Mouse (Mus musculus) midbrain, embryonic 12.5 days (tissue): ENCODE results near the gene Gm4450. TPM values are rescaled to one million over a fixed set of nuclear protein-coding genes. Genes with fewer than 3 reads are reported as not detected.

Experiments used
- ATAC-seq: fragments of 200-750 bp; cut with Nextera tagmentation; 2 replicates; pipeline ENCODE4 v1.8.0; 2017; ENCODE audit warnings: low read depth, moderate TSS enrichment, moderate library complexity; ENCODE audit not compliant: low FRiP score
- H3K27ac ChIP-seq: fragments of 300-500 bp; sonication (generic); replicated peaks from 2 replicates; pipeline ENCODE4 v1.5.1; 2016; ENCODE audit warnings: mild to moderate bottlenecking
- H3K27me3 ChIP-seq: fragments of 300-500 bp; sonication (generic); 2 replicates; pipeline ENCODE4 v1.6.1; 2016; ENCODE audit warnings: mild to moderate bottlenecking
- H3K36me3 ChIP-seq: fragments of 300-500 bp; sonication (generic); 2 replicates; pipeline ENCODE4 v1.6.1; 2016
- H3K4me1 ChIP-seq: fragments of 300-500 bp; sonication (generic); 2 replicates; pipeline ENCODE4 v1.6.1; 2016
- H3K4me2 ChIP-seq: fragments of 300-500 bp; sonication (generic); replicated peaks from 2 replicates; pipeline ENCODE4 v1.6.1; 2016; ENCODE audit warnings: mild to moderate bottlenecking, moderate library complexity
- H3K4me3 ChIP-seq: fragments of 300-500 bp; sonication (generic); 2 replicates; pipeline ENCODE4 v1.5.1; 2016; ENCODE audit warnings: mild to moderate bottlenecking
- H3K9ac ChIP-seq: fragments of 300-500 bp; sonication (generic); replicated peaks from 2 replicates; pipeline ENCODE4 v1.6.1; 2016; ENCODE audit warnings: mild to moderate bottlenecking, moderate library complexity
- H3K9me3 ChIP-seq: fragments of 300-500 bp; sonication (generic); 2 replicates; pipeline ENCODE4 v1.6.1; 2016; ENCODE audit warnings: mild to moderate bottlenecking
- WGBS: fragments of 180-500 bp; shearing (Covaris S2); methylation state at CpG from one replicate; pipeline ENCODE4 v1.1.7; 2016; 5-methylcytosine and 5-hydroxymethylcytosine counted together
- polyA plus RNA-seq: library from polyadenylated mRNA; unstranded; fragments of >200 nt; fragmentation: Nextera tagmentation; extraction: Ambion mirVana; gene quantifications from 2 replicates; pipeline ENCODE4 v1.2.1, GENCODE M21; 2016

Gm4450 gene
- polyA plus RNA-seq, 1 experiment from 2014 or later: not detected

DNA sequence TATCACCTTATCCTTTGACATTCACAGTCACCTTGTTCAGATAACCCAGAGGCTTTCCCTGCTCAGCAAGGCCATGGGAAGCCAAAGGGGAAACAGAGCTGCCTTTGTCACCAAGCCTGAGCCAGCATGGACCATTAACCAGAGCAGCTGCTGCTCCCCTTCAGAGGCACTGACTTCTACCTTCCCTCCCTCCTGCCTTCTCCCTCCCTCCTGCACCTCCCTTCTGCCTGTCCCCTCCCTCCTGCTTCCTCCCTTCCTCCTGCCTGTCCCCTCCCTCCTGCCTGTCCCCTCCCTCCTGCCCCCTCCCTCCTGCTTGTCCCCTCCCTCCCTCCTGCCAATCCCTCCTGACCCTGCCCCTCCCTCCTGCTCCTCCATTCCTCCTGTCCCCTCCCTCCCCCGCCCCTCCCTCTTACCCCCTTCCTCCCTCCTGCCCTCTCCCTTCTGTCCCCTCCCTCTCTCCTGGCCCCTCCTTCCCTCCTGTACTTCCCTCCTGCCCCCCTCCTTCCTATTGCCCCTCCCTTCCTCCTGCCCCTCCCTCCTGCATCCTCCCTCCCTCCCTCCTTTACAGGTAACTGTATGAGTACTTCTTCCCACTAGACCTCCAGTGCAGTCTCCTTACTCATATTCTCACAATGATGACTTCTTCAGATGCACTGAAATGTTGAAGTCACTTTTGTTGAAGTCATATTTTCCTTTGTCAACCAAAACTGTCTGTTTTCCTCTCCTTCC lies 22.7 kb downstream of the Gm4450 start:
- Histone ChIP-seq H3K27ac (no peak overlapping the region), H3K9ac (no peak overlapping the region), H3K36me3 (no peaks in the 10 kb centered on the region), H3K4me3 (no peak overlapping the region), H3K4me2 (no peak overlapping the region), H3K4me1 (no peaks in the 10 kb centered on the region), H3K27me3 (peaks cover 8% of the 10 kb centered on the region), H3K9me3 (no peaks in the 10 kb centered on the region)
- WGBS: no CpG with 5 or more reads among the region's 1 CpGs
- 0 out of 2 replicates have a peak, but pooled peaks have one; percentile 44 for ATAC-seq

DNA sequence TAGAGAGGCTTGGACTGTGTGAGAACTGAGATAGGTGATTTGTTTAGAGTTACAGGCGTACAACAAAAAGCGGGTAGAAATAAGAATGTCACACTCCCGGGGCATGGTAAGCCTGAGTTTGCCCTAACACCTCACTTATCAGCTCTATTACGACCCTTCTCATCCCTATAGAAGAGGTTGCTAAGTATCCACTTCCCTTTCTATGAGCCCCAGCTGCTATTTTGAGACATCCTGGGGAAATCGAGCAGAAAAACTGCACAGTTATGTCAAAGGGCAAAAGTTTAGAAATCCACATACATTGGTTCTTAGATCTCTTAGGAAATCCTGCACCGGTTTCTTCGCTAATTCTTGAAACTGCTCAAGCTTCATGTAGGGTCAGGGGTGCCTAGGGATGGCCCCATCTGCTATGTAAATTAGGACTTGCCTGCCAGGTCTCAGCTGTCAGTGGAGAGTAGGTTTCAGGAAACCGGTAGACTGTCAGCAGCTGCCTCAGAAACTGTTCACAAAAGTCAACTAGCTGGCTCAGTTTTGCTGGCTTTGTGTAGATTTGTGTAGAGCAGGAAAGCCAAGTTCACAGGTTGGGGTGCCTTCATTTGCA lies 27.9 kb downstream of the Gm4450 start:
- no peak overlapping the region for H3K27ac ChIP-seq
- H3K27me3 ChIP-seq: peaks cover 49% of the 10 kb centered on the region
- 26% methylated on average over 8 of the region's 8 CpGs for WGBS
- H3K36me3 ChIP-seq: 0 out of 2 replicates have a peak, but pooled peaks cover 3% of the 10 kb centered on the region
- no peak for ATAC-seq
- H3K9ac ChIP-seq: no peak overlapping the region
- no peaks in the 10 kb centered on the region for H3K9me3 ChIP-seq
- peaks cover 19% of the 10 kb centered on the region for H3K4me1 ChIP-seq
- H3K4me2 ChIP-seq: no peak overlapping the region
- no peak overlapping the region; the same call in 1 of the 2 replicates for H3K4me3 ChIP-seq

DNA sequence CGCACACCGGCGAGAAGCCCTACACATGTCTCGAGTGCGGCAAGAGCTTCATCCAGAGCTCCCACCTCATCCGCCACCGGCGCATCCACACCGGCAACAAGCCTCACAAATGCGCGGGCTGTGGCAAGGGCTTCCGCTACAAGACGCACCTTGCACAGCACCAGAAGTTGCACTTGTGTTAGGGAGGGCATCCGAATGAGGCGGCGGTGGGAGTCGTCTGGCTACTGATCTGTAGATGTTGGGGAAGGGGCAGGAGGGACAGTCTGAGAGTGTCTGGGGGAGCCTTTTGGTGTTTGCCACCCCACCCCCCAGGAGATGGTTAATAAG lies 28.5 kb downstream of the Gm4450 start:
- H3K4me2 ChIP-seq: peak overlapping the region; percentile 97
- no peaks in the 10 kb centered on the region for H3K9me3 ChIP-seq
- H3K36me3 ChIP-seq: 0 out of 2 replicates have a peak, but pooled peaks cover 3% of the 10 kb centered on the region
- peaks cover 49% of the 10 kb centered on the region for H3K27me3 ChIP-seq
- peaks cover 19% of the 10 kb centered on the region for H3K4me1 ChIP-seq
- WGBS: 4% methylated on average over 17 of the region's 17 CpGs
- H3K4me3 ChIP-seq: peak overlapping the region; percentile 59
- H3K9ac ChIP-seq: peak overlapping the region; percentile 50
- no peak overlapping the region for H3K27ac ChIP-seq
- ATAC-seq: no peak

DNA sequence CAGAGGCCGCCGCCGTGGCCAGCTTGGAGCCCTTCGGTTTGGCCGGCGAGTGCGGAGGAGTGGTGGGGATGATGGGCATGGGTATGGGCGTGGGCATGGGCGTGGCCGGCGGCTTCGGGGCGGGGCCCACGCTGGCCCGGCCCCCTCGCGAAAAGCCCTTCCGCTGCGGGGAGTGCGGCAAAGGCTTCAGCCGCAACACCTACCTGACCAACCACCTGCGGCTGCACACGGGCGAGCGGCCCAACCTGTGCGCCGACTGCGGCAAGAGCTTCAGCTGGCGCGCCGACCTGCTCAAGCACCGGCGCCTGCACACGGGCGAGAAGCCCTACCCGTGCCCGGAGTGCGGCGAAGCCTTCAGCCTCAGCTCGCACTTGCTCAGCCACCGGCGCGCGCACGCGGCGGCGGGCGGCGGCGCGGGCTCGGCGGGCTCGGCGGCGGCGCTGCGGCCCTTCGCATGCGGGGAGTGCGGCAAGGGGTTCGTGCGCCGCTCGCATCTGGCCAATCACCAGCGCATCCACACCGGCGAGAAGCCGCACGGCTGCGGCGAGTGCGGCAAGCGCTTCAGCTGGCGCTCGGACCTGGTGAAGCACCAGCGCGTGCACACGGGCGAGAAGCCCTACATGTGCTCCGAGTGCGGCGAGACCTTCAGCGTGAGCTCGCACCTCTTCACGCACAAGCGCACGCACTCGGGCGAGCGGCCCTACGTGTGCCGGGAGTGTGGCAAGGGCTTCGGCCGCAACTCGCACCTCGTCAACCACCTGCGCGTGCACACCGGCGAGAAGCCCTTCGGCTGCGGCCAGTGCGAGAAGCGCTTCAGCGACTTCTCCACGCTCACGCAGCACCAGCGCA lies 29.1 kb downstream of the Gm4450 start:
- Histone ChIP-seq H3K27ac (0 out of 2 replicates have a peak overlapping the region, but pooled peaks have one; percentile 15), H3K9ac (peak overlapping the region; percentile 50), H3K36me3 (0 out of 2 replicates have a peak, but pooled peaks cover 3% of the 10 kb centered on the region), H3K27me3 (peaks cover 49% of the 10 kb centered on the region), H3K4me2 (peak overlapping the region; percentile 97), H3K4me3 (peak overlapping the region; percentile 59), H3K9me3 (no peaks in the 10 kb centered on the region), H3K4me1 (peaks cover 19% of the 10 kb centered on the region)
- peak; percentile 95 for ATAC-seq
- WGBS: under 1% methylated on average over 110 of the region's 110 CpGs

DNA sequence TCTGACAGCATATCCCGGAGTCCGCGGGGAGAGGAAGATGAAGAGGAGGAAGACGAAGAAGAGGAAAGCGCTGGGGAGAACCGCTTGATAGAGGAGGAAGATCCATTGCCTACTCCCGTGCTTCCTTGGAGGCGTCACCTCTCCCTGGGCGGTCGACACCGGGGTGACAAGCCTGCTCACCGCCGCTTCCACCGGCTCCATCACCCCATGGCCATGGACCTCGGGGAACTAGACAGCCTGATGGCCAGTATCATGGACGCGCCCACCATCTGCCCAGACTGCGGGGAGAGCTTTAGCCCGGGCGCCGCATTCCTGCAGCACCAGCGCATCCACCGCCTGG lies 29.7 kb downstream of the Gm4450 start:
- Histone ChIP-seq H3K9ac (peak overlapping the region; percentile 50), H3K4me2 (peak overlapping the region; percentile 97), H3K27me3 (peaks cover 49% of the 10 kb centered on the region), H3K4me3 (peak overlapping the region; percentile 59), H3K36me3 (0 out of 2 replicates have a peak, but pooled peaks cover 5% of the 10 kb centered on the region), H3K9me3 (no peaks in the 10 kb centered on the region), H3K4me1 (peaks cover 19% of the 10 kb centered on the region), H3K27ac (no peak overlapping the region)
- no peak for ATAC-seq
- 2% methylated on average over 23 of the region's 23 CpGs for WGBS

DNA sequence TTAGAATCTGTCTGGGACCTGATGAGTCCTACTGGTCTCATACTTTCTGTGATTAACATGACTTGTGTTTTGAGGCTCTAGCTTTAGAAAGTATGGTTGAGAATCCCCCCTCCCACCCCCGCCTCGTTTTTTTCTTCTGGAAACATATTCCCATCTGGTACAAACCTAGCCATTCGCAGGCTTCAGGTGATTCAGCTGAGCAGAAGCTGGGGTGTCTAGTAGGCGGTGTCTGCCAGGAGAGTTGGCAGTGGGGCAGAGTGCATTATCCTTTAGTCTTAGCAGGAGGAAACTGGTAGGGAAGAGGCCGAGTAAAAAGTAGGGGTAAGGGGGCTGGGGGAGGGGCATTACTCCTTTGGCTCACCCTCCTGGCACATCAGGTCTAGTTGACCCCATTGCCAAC lies 30.2 kb downstream of the Gm4450 start:
- Histone ChIP-seq H3K9ac (no peak overlapping the region), H3K4me1 (peaks cover 19% of the 10 kb centered on the region), H3K27ac (no peak overlapping the region), H3K36me3 (0 out of 2 replicates have a peak, but pooled peaks cover 5% of the 10 kb centered on the region), H3K9me3 (no peaks in the 10 kb centered on the region), H3K4me3 (peak overlapping the region; percentile 59), H3K4me2 (peak overlapping the region; percentile 97), H3K27me3 (peaks cover 49% of the 10 kb centered on the region)
- ATAC-seq: no peak
- 31% methylated on average over 5 of the region's 5 CpGs for WGBS

DNA sequence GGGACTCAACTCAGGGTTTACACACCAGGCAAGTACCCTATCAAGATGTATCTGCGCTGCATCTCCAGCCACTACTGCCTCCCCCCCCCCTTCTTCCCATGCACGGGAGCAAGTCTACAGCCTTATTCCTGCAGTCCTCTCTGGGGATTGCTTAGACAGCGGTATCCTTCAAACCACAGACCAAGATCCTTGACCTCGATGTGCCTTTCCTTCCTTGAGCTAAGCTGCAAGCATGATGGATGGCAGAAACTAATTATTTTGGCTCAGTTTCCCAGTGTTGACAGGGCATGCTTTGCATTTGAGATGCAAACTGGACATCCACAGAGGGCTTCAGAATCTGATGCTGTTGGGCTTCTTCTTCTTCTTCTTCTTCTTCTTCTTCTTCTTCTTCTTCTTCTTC lies 34.0 kb downstream of the Gm4450 start:
- Histone ChIP-seq H3K9me3 (no peaks in the 10 kb centered on the region), H3K27ac (no peak overlapping the region)
- WGBS: 90% methylated on average over 4 of the region's 4 CpGs

DNA sequence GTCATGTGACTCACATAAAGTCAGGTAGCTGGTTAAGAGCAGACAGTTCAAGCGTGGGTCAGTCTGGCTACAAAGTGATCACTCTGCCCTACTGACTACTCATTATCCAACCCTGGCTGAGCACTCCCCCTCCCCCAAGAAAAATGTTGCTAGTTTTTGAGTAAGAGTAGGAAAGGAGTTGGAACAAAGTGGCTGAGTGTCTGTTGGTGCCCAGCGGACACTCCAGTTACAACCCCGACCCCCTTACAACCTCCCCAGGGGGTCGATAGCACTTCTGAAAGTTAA lies 37.2 kb downstream of the Gm4450 start:
- WGBS: 55% methylated on average over 4 of the region's 4 CpGs
- Histone ChIP-seq H3K4me1 (0 out of 2 replicates have a peak, but pooled peaks cover 2% of the 10 kb centered on the region), H3K4me3 (no peak overlapping the region), H3K9me3 (no peaks in the 10 kb centered on the region), H3K9ac (no peak overlapping the region), H3K36me3 (0 out of 2 replicates have a peak, but pooled peaks cover 2% of the 10 kb centered on the region), H3K27me3 (no peaks in the 10 kb centered on the region), H3K27ac (no peak overlapping the region), H3K4me2 (no peak overlapping the region)
- ATAC-seq: no peak

More for the DNA sequence above, 34.0 kb downstream of the Gm4450 start:
- ATAC-seq: no peak
- 0 out of 2 replicates have a peak, but pooled peaks cover 5% of the 10 kb centered on the region for H3K36me3 ChIP-seq
- H3K4me1 ChIP-seq: peaks cover 15% of the 10 kb centered on the region
- H3K27me3 ChIP-seq: peaks cover 28% of the 10 kb centered on the region
- H3K4me3 ChIP-seq: no peak overlapping the region
- no peak overlapping the region for H3K9ac ChIP-seq
- no peak overlapping the region for H3K4me2 ChIP-seq

DNA sequence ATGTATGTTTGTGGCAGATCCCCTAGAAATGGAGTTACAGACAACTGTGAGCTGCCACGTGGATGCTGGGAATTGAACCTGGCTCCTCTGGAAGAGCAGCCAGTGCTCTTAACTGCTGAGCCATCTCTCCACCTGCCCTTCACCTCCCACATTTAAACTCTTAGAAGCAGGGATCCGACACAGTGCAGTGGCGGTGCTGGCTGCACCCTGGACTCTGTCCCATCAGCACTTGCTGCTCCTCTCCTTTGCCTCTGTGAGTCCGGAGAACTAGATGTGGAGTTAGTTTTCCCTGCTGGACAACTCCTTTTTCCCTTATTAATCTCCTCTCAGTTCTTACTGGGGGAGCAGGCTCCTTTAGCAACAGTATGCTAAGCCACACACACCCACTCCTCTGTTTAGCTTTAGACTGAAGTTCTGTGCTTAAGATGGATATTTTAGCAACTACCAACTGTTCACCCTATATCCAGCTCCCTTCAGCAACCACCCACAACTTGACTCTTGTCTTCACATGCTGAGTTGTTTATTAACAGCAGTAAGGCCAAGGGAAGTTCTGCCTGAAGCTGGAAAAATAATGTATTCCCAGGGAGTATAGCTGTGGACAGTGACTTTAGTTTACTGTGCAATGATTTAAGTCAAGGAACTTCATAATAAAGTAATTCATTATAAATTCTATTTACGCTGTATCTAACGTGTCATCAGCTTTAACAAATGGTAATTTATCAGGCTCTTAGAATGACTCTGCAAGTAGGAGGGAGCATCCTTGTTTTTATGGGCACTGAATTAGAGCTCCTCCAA lies 37.7 kb downstream of the Gm4450 start:
- no peak overlapping the region for H3K4me3 ChIP-seq
- no peak for ATAC-seq
- no peak overlapping the region for H3K4me2 ChIP-seq

DNA sequence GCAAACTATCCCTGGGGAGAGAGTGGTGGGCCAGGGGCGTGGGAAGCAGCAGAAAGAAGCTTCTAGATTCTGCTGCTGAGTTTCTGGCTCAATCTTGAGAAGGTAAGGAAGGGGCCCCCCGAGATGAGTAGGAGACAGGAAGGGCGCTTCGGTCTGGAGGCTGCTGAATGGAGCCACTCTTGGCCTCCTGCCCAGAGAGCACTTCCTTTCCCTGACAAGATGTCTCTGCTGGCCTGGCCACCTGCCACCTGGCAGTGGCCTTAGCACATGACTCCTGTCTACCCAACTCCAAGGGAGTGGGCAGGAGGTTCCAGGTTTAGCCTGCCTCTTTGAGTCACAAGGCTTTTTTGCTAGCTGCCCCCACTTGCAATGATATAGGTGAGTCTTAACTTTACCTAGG lies 39.6 kb downstream of the Gm4450 start:
- no peak for ATAC-seq
- H3K4me1 ChIP-seq: 0 out of 2 replicates have a peak, but pooled peaks cover 2% of the 10 kb centered on the region
- no peaks in the 10 kb centered on the region for H3K27me3 ChIP-seq
- no peak overlapping the region for H3K27ac ChIP-seq
- no peak overlapping the region for H3K4me3 ChIP-seq
- WGBS: 84% methylated on average over 4 of the region's 4 CpGs
- H3K36me3 ChIP-seq: no peaks in the 10 kb centered on the region
- no peaks in the 10 kb centered on the region for H3K9me3 ChIP-seq
- H3K4me2 ChIP-seq: no peak overlapping the region
- no peak overlapping the region for H3K9ac ChIP-seq

More for the DNA sequence above, 37.7 kb downstream of the Gm4450 start:
- Histone ChIP-seq H3K9ac (no peak overlapping the region), H3K36me3 (0 out of 2 replicates have a peak, but pooled peaks cover 2% of the 10 kb centered on the region), H3K9me3 (no peaks in the 10 kb centered on the region), H3K27ac (no peak overlapping the region), H3K27me3 (no peaks in the 10 kb centered on the region), H3K4me1 (0 out of 2 replicates have a peak, but pooled peaks cover 2% of the 10 kb centered on the region)
- 67% methylated on average over 6 of the region's 6 CpGs for WGBS

DNA sequence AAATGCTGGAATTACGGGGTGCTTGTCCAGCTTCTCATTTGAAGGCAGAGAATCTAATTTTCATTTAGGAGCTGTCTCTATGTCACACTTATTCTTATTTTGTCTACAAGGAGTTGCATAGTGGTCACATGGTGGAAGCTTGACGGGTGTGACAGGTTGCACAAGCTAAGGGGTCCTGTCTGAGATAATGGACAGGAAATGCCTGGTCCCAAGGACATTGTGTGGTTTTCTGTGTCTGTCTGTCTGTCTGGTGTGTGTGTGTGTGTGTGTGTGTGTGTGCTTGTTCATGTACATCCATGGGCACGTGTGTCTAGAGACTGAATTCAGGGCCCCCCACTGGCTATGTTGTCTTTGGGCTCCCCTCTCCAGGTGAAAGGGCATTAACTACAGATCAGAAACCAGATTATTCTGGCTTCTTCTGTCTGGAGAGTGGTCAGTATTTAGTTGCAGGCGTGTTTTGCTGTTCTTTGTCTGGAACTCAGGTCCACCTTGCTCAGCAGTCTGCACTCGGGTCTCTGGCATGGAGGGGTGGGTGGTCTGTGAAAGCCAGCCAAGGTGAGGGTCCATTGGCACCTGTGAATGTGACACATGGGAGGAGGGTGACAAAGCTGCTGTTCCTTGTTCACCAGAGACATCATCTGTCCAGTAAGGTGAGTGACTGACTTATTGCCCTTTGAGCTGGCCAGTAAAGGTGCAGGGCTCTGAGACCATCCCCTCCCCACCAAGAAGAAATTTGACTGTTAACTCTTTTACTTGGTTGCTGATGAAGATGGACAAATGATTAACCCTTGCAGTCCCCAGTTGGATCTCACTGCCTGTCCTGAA lies 40.3 kb downstream of the Gm4450 start:
- no peak overlapping the region for H3K4me2 ChIP-seq
- H3K27me3 ChIP-seq: no peaks in the 10 kb centered on the region
- H3K9ac ChIP-seq: no peak overlapping the region
- 88% methylated on average over 5 of the region's 5 CpGs for WGBS
- 0 out of 2 replicates have a peak, but pooled peaks cover 2% of the 10 kb centered on the region for H3K4me1 ChIP-seq
- no peak overlapping the region for H3K27ac ChIP-seq
- ATAC-seq: no peak
- H3K36me3 ChIP-seq: no peaks in the 10 kb centered on the region
- H3K4me3 ChIP-seq: no peak overlapping the region
- H3K9me3 ChIP-seq: no peaks in the 10 kb centered on the region
